25 mouse cellular contexts compared by ENCODE assay signal in genomic region chr14:26550712-26551111, GRCm38 (mm10). TPM values are rescaled to one million over a fixed set of nuclear protein-coding genes. Genes with fewer than 3 reads are reported as not detected.
DNase-seq lines count a peak whose midpoint lies in the region; ATAC-seq lines count a peak whose summit lies in the region.
"Had no signal": no experiment of that assay in that cellular context is flagged by ENCODE, and none has a peak within 500 bp of the region (broad histone marks: within the 10 kb centered on the region; RNA-seq: fewer than 3 reads in every experiment).

No protein-coding gene starts in this region.

- H3K4me1 ChIP-seq in forebrain, embryonic 14.5 days (ENCODE audit: control insufficient read depth, insufficient read depth, low read length) = no peaks in the 10 kb centered on the region
- H3K4me1 ChIP-seq: embryonic facial prominence, embryonic 13.5 days; embryonic facial prominence, embryonic 15.5 days; forebrain, embryonic 10.5 days; forebrain, embryonic 12.5 days; forebrain, embryonic 15.5 days had no signal

- no peak for DNase-seq in frontal cortex, postnatal 25 days (ENCODE audit: low spot score in 2 of 2)
- DNase-seq in right cerebral cortex, adult 18-20 months = peak; percentile 7
- DNase-seq in right cerebral cortex, adult 2 months (ENCODE audit: low spot score in 2 of 2) = no peak
- peak; percentile 23 for DNase-seq in 3T3-L1 (ENCODE audit: low read depth, low spot score)
- DNase-seq in brain, adult 2 months (ENCODE audit: low read depth, low spot score) = peak; percentile 56
- no peak for DNase-seq in c-Kit-positive CD71-positive TER-119-positive erythroid progenitor cells, embryonic 14.5 days (ENCODE audit: low spot score)
- no peak for DNase-seq in forebrain, embryonic 14.5 days (ENCODE audit: low spot score)
- DNase-seq: adrenal gland, postnatal 10 days; adrenal gland, postnatal 25 days; cerebellum, adult 11-12 months; cerebellum, adult 2 months; cerebellum, adult 9-10 months; cerebellum, postnatal 10 days; cerebellum, postnatal 36 days; embryo, embryonic 11 days; forebrain, postnatal 0 days had no signal

- no peaks in the 10 kb centered on the region for H3K9me3 ChIP-seq in forebrain, embryonic 14.5 days (replicated peaks; ENCODE audit: control insufficient read depth, low read length)
- H3K9me3 ChIP-seq: embryonic facial prominence, embryonic 13.5 days; embryonic facial prominence, embryonic 15.5 days; forebrain, embryonic 10.5 days; forebrain, embryonic 12.5 days; forebrain, embryonic 15.5 days had no signal

- no peak overlapping the region for H3K4me2 ChIP-seq in forebrain, embryonic 14.5 days (ENCODE audit: low read length)
- H3K4me2 ChIP-seq: embryonic facial prominence, embryonic 13.5 days; embryonic facial prominence, embryonic 15.5 days; forebrain, embryonic 12.5 days; forebrain, embryonic 15.5 days had no signal

- H3K4me3 ChIP-seq in forebrain, embryonic 14.5 days (ENCODE audit: low read depth, low read length) = no peak overlapping the region
- H3K4me3 ChIP-seq: embryonic facial prominence, embryonic 13.5 days; embryonic facial prominence, embryonic 15.5 days; erythroblast, embryonic 14.5 days; forebrain, embryonic 10.5 days; forebrain, embryonic 12.5 days; forebrain, embryonic 15.5 days had no signal

- WGBS in forebrain, embryonic 14.5 days = 94% methylated on average over 8 of the region's 8 CpGs

- H3K36me3 ChIP-seq in forebrain, embryonic 14.5 days (ENCODE audit: control insufficient read depth, insufficient read depth, low read length) = no peaks in the 10 kb centered on the region
- H3K36me3 ChIP-seq: embryonic facial prominence, embryonic 13.5 days; embryonic facial prominence, embryonic 15.5 days; forebrain, embryonic 10.5 days; forebrain, embryonic 12.5 days; forebrain, embryonic 15.5 days had no signal

- peak; percentile 62; the same call in 1 of the 2 replicates for ATAC-seq in frontal cortex, adult (ENCODE audit: low TSS enrichment)
- ATAC-seq in forebrain, embryonic 14.5 days = no peak
- ATAC-seq: activated CD4-positive, CD25-positive, alpha-beta regulatory T cell, adult 4 months; forebrain, embryonic 15.5 days; forebrain, postnatal 0 days; Patski had no signal

- H3K9ac ChIP-seq in forebrain, embryonic 14.5 days (ENCODE audit: low read length) = no peak overlapping the region
- H3K9ac ChIP-seq: embryonic facial prominence, embryonic 13.5 days; embryonic facial prominence, embryonic 15.5 days; forebrain, embryonic 12.5 days; forebrain, embryonic 15.5 days; forebrain, postnatal 0 days had no signal

- H3K27ac ChIP-seq in forebrain, embryonic 14.5 days (ENCODE audit: low read depth, low read length) = no peak overlapping the region
- H3K27ac ChIP-seq: embryonic facial prominence, embryonic 13.5 days; embryonic facial prominence, embryonic 15.5 days; forebrain, embryonic 10.5 days; forebrain, embryonic 12.5 days; forebrain, embryonic 15.5 days had no signal

- no peaks in the 10 kb centered on the region for H3K27me3 ChIP-seq in forebrain, embryonic 14.5 days (replicated peaks; ENCODE audit: control insufficient read depth, insufficient read depth, low read length)
- H3K27me3 ChIP-seq: embryonic facial prominence, embryonic 13.5 days; embryonic facial prominence, embryonic 15.5 days; forebrain, embryonic 15.5 days; Patski had no signal

RNA-seq across cellular contexts. Expression of gene Slmap, which starts 16.0 kb away (rescaled TPM):
- 11.7 and 15.8 TPM in 2 replicates for polyA plus RNA-seq in forebrain, embryonic 14.5 days (2014; fragmentation: Nextera tagmentation; extraction: Ambion mirVana)

RNA-seq across cellular contexts. Expression of gene Dennd6a, which starts 22.9 kb away (rescaled TPM):
- polyA plus RNA-seq in forebrain, embryonic 14.5 days (2014; fragmentation: Nextera tagmentation; extraction: Ambion mirVana) = 18.2 and 20.5 TPM in 2 replicates

Comparison
In these comparisons a context has a peak if more than half of its experiments do, and no peak if none do; other contexts are left out.
1. DNase-seq: peak in right cerebral cortex, adult 18-20 months (single experiment), 3T3-L1 (single experiment) and brain, adult 2 months (single experiment); none in frontal cortex, postnatal 25 days (0 of 2), right cerebral cortex, adult 2 months (0 of 2), c-Kit-positive CD71-positive TER-119-positive erythroid progenitor cells, embryonic 14.5 days (single experiment) and forebrain, embryonic 14.5 days (single experiment).